Mouse (Mus musculus) Patski (cell line): ENCODE results near the gene Zbtb9. TPM values are rescaled to one million over a fixed set of nuclear protein-coding genes. Genes with fewer than 3 reads are reported as not detected.

ENCODE experiments used
- ATAC-seq: fragments of 100-300 bp; one replicate; pipeline ENCODE4 v1.8.0; 2021
- CTCF ChIA-PET: fragments of 350-600 bp; sonication (Branson Sonifier 250); formaldehyde crosslinking; loops from one replicate; lab custom pipeline; 2022; ENCODE audit warnings: inconsistent platforms; lab: Charles Lee
- POLR2A ChIA-PET: fragments of 350-600 bp; sonication (Branson Sonifier 250); formaldehyde crosslinking; loops from one replicate; lab custom pipeline; 2022; ENCODE audit warnings: antibody characterized with exemption, inconsistent platforms; lab: Charles Lee
- DNase-seq: peaks from one replicate; pipeline ENCODE4 v3.0.0-alpha.2; 2011; ENCODE audit warnings: low read depth, low spot score
- H3K27me3 ChIP-seq: fragments of 371-371 bp; one replicate; pipeline ENCODE4 v1.5.1; 2021
- CTCF ChIP-seq: fragments of 100-300 bp; IDR thresholded peaks from one replicate; pipeline ENCODE4 v1.5.1; 2021
- in situ Hi-C: fragments of 300-500 bp; cut with MboI; formaldehyde crosslinking; loops from 3 replicates; pipeline ENCODE4 v1.11.1; 2018; ENCODE audit warnings: low pct_unique_long_range_greater_than_20kb, mixed read lengths
- polyA plus RNA-seq: library from polyadenylated mRNA; unstranded; gene quantifications from one replicate; pipeline ENCODE4 v1.2.3, GENCODE M21; 2021

The Zbtb9 gene
- polyA plus RNA-seq, 1 experiment from 2014 or later, result 7.1 TPM

GRCm38 (mm10) chr17:26946567-26946966 is 26.4 kb upstream of the Zbtb9 start:
- in situ Hi-C loops, result loop anchor here (25.0 kb wide), 1 partner anchor 166 kb away; no protein-coding TSS in a partner anchor
- CTCF ChIA-PET, result no interaction called here
- DNase-seq (no peak), ATAC-seq (no peak)
- POLR2A ChIA-PET, result no interaction called here
- no peaks in the 10 kb centered on the region for H3K27me3 ChIP-seq
- TF ChIP-seq CTCF, result no peak

DNA sequence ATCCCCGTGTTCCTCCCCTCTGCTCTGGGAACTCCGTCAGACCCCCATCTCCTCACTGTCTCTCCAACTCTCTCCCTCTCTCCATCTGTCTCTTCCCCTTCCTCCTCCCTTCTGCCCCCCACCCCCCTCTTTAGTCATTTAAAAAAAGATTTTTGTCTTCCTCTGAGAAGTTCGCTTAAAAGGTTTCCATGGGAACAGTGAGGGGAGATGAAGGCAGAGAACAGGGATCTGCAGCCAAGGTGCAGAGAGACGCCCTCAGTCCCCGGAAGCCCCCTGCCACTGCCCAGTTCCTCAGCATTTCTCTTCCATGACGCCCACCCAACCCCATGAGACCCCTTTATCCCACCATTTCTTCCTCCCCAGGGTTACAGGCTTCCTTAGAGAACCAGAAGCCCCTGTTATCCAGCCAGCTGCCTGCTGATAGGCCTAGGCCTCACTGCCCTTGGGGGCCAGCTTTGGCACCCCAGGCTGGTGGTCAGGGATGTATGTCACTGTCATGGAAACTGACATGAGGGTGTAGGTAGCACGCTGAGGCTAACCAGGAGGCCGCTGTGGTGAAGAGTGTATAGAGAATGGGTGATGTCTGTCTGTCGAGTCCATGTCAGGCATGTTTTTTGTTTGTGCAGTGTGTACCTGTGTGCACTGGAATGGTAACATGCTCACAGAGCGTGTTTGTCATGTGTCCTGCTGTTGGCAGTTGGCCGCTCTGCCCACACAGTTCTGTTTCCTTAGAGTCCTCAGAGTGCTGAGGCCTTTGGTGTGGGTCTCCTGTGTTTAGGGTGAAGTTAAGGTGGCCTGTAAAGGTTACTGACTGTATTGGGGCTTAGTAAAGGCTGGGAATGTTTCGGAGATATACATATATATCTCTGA is 25.5 kb upstream of the Zbtb9 start:
- CTCF ChIA-PET, result no interaction called here
- in situ Hi-C loops, result loop anchor here (25.0 kb wide), 1 partner anchor 165 kb away; no protein-coding TSS in a partner anchor
- ATAC-seq, result no peak

GRCm38 (mm10) chr17:26948316-26949050 is 24.5 kb upstream of the Zbtb9 start:
- in situ Hi-C loops, result loop anchor here (25.0 kb wide), 1 partner anchor 164 kb away; no protein-coding TSS in a partner anchor
- TF ChIP-seq CTCF, result no peak
- ATAC-seq (peak; percentile 23), DNase-seq (no peak)
- no peaks in the 10 kb centered on the region for H3K27me3 ChIP-seq
- CTCF ChIA-PET, result no interaction called here
- POLR2A ChIA-PET, result interaction anchor here (0.8 to 1.0 kb wide), 2 partner anchors 9 to 98 kb away, joined by 3 to 4 read pairs; partner anchors contain the start of gene Cuta

More for the DNA sequence above, 25.5 kb upstream of the Zbtb9 start:
- H3K27me3 ChIP-seq, result no peaks in the 10 kb centered on the region
- TF ChIP-seq CTCF, result no peak
- POLR2A ChIA-PET, result interaction anchor here (0.8 to 1.0 kb wide), 2 partner anchors 8 to 99 kb away, joined by 3 to 4 read pairs; partner anchors contain the start of gene Cuta
- DNase-seq, result no peak

- DNase-seq (no peak), ATAC-seq (no peak)
- no peaks in the 10 kb centered on the region for H3K27me3 ChIP-seq
- POLR2A ChIA-PET, result no interaction called here
- in situ Hi-C loops, result loop anchor here (25.0 kb wide), 1 partner anchor 163 kb away; no protein-coding TSS in a partner anchor
- CTCF ChIA-PET, result no interaction called here
- no peak for TF ChIP-seq CTCF
Observed at GRCm38 (mm10) chr17:26949051-26949577, 23.9 kb upstream of the Zbtb9 start.

GRCm38 (mm10) chr17:26949866-26950265 is 23.1 kb upstream of the Zbtb9 start:
- POLR2A ChIA-PET, result no interaction called here
- no peak for DNase-seq
- no peaks in the 10 kb centered on the region for H3K27me3 ChIP-seq
- no peak for TF ChIP-seq CTCF
- CTCF ChIA-PET, result no interaction called here
- no peak for ATAC-seq
- in situ Hi-C loops, result loop anchor here (25.0 kb wide), 1 partner anchor 162 kb away; no protein-coding TSS in a partner anchor

DNA sequence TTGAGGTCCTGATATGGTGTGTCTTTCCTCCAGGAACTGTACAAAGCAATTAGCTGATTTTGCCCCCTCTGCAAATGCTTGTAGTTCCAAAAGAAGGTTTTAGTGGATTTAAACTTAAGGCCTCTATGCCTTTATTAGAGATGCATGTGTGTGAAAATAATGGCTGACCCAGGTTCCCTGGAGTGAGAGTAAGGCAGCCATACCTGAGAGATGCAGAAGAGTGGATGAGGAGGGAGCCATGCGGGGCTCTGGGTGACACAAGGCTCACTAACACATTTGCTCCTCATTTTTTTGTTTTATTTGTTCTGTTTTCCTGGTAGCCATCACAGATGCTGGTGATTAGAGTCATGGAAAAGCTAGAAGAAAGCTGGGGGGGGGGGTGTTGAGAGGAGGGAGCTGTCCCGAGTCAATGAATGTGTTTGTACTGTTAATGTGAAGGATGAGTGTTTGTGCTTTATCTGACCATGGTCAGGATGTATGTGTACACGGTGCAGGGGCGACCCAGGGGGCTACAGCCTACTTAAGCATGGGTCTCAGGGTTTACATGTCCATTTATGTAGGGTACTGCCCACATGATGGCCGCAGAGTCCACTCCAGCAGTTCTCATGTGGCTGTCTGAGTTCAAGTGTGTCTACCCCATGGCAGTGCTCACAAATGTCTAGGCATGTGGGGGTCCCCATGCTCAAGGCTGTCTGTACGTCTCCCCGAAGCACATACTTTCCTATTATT is 22.2 kb upstream of the Zbtb9 start:
- ChIA-PET POLR2A (interaction anchor here (0.5 kb wide), 1 partner anchor 68 kb away, joined by 3 read pairs; no protein-coding TSS in a partner anchor), CTCF (no interaction called here)
- no peak for DNase-seq
- no peak for TF ChIP-seq CTCF
- no peaks in the 10 kb centered on the region for H3K27me3 ChIP-seq
- in situ Hi-C loops, result no loop called here
- no peak for ATAC-seq

GRCm38 (mm10) chr17:26951406-26951805 is 21.6 kb upstream of the Zbtb9 start:
- TF ChIP-seq CTCF, result no peak
- no peak for DNase-seq
- ChIA-PET CTCF (no interaction called here), POLR2A (no interaction called here)
- in situ Hi-C loops, result no loop called here
- H3K27me3 ChIP-seq, result no peaks in the 10 kb centered on the region
- ATAC-seq, result no peak

- DNase-seq (no peak), ATAC-seq (no peak)
- CTCF ChIA-PET, result no interaction called here
- no peak for TF ChIP-seq CTCF
- in situ Hi-C loops, result no loop called here
- POLR2A ChIA-PET, result no interaction called here
- H3K27me3 ChIP-seq, result no peaks in the 10 kb centered on the region
Observed at GRCm38 (mm10) chr17:26951952-26952877, 20.8 kb upstream of the Zbtb9 start.

- ChIA-PET CTCF (no interaction called here), POLR2A (no interaction called here)
- H3K27me3 ChIP-seq, result no peaks in the 10 kb centered on the region
- TF ChIP-seq CTCF, result no peak
- ATAC-seq, result no peak
- in situ Hi-C loops, result no loop called here
- DNase-seq, result no peak
Observed at GRCm38 (mm10) chr17:26953201-26953600, 19.8 kb upstream of the Zbtb9 start.
